Mouse (Mus musculus) cerebellum, postnatal 10 days (tissue): ENCODE measurements around the gene Cwh43.

Experiments used
- DNase-seq, 2 experiments: peaks; one replicate each; pipeline ENCODE4 v3.0.0; 2021; ENCODE audit warnings: mixed read lengths in 2 of 2

Gene Cwh43

GRCm38 (mm10) chr5:73399768-73400526, 5.9 kb upstream of the Cwh43 start:
- no peak for DNase-seq

GRCm38 (mm10) chr5:73401341-73401740, 4.5 kb upstream of the Cwh43 start:
- no peak for DNase-seq

GRCm38 (mm10) chr5:73402911-73403310, 3.0 kb upstream of the Cwh43 start:
- no peak for DNase-seq

- no peak for DNase-seq
Observed at GRCm38 (mm10) chr5:73403311-73404068, 2.4 kb upstream of the Cwh43 start.

- peak in 1 of 2 experiments; percentile 16 for DNase-seq
Observed at GRCm38 (mm10) chr5:73404790-73405189, 1.1 kb upstream of the Cwh43 start.

- peak in 1 of 2 experiments; percentile 22 for DNase-seq
Observed at GRCm38 (mm10) chr5:73406861-73407260, 986 bp downstream of the Cwh43 start.

GRCm38 (mm10) chr5:73409970-73410369, 4.1 kb downstream of the Cwh43 start:
- peak; percentile 30 to 42 for DNase-seq

- DNase-seq, result no peak
Observed at GRCm38 (mm10) chr5:73411771-73412170, 5.9 kb downstream of the Cwh43 start.

GRCm38 (mm10) chr5:73414172-73414571, 8.3 kb downstream of the Cwh43 start:
- DNase-seq, result no peak

GRCm38 (mm10) chr5:73419045-73419695, 13.3 kb downstream of the Cwh43 start:
- no peak for DNase-seq

- peak; percentile 12 to 13 for DNase-seq
Observed at GRCm38 (mm10) chr5:73426824-73427223, 20.9 kb downstream of the Cwh43 start.

GRCm38 (mm10) chr5:73431581-73431980, 25.7 kb downstream of the Cwh43 start:
- DNase-seq, result peak; percentile 91

- DNase-seq, result no peak
Observed at GRCm38 (mm10) chr5:73432805-73433204, 26.9 kb downstream of the Cwh43 start.

GRCm38 (mm10) chr5:73434764-73435163, 28.9 kb downstream of the Cwh43 start:
- no peak for DNase-seq

GRCm38 (mm10) chr5:73442176-73442575, 36.3 kb downstream of the Cwh43 start:
- DNase-seq, result no peak

- no peak for DNase-seq
Observed at GRCm38 (mm10) chr5:73450276-73450675, 44.4 kb downstream of the Cwh43 start.

GRCm38 (mm10) chr5:73454502-73455306, 48.8 kb downstream of the Cwh43 start:
- no peak for DNase-seq

- DNase-seq, result no peak
Observed at GRCm38 (mm10) chr5:73455307-73455687, 49.4 kb downstream of the Cwh43 start.

GRCm38 (mm10) chr5:73468462-73469433, 62.9 kb downstream of the Cwh43 start:
- no peak for DNase-seq

- no peak for DNase-seq
Observed at GRCm38 (mm10) chr5:73474412-73475405, 68.8 kb downstream of the Cwh43 start.
